Mouse (Mus musculus) E14TG2a.4 (cell line): Measurements from ENCODE around the gene Nudt21.

ENCODE experiments used
- CTCF ChIP-seq: conservative IDR thresholded peaks from 2 replicates; pipeline ENCODE4 v1.5.1; 2014; ENCODE audit warnings: low read length
- NANOG ChIP-seq: IDR thresholded peaks from 2 replicates; pipeline ENCODE4 v1.6.1; 2014; ENCODE audit warnings: borderline replicate concordance, low read length, mixed read lengths

- TF ChIP-seq CTCF (no peak), NANOG (no peak)
Observed at GRCm38 (mm10) chr8:94066121-94066863, 29.5 kb upstream of the Nudt21 start.
